Mouse (Mus musculus) cerebellum, adult 2 months (tissue): ENCODE data around the gene Erbb3.

Experiments
- CTCF ChIP-seq: fragments of 200-500 bp; IDR thresholded peaks from 2 replicates; pipeline ENCODE4 v1.5.1; 2011; ENCODE audit warnings: low read depth, mild to moderate bottlenecking, control low read depth, low read length, moderate library complexity, borderline replicate concordance; ENCODE audit not compliant: insufficient read depth
- POLR2A ChIP-seq: fragments of 200-500 bp; IDR thresholded peaks from 2 replicates; pipeline ENCODE4 v1.6.1; 2011; ENCODE audit warnings: low read length, control low read depth, borderline replicate concordance; ENCODE audit not compliant: insufficient read depth

- TF ChIP-seq POLR2A, result no peak
- peak; percentile 38; the same call in 1 of the 2 replicates for TF ChIP-seq CTCF
Observed at GRCm38 (mm10) chr10:128546361-128546760, 43.1 kb downstream of the Erbb3 start.
